Mouse (Mus musculus) adrenal gland, adult (tissue): ENCODE measurements around the gene Ffar3.

Source experiments
- DNase-seq, 2 experiments: peaks; one replicate each; pipeline ENCODE4 v3.0.0; 2022 to 2023; ENCODE audit warnings: low spot score in 1 of 2; ENCODE audit not compliant: inconsistent age in 2 of 2

The Ffar3 gene

DNA sequence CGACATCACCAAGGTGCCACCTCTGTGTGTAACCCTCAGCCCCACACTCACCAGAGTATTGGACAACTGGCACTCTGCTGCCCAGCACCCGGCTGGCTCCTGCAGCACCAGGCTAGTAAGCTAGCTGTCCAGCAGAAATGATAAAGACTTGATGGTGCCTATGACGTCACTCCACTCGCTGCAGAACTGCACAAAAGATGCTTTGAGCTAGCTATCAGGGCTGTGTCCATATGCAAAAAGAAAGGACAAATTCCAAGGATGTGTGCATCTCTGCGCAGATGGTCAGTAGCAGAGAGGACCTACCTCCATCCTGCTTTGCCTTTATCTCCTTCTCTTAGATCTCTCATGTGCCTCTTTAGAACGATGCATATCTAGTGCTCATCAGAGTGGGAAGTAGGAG, at the start of gene Ffar3:
TSS of gene Ffar3 (minus strand) at position 101 of the 400 bp plus-strand sequence.
- no peak for DNase-seq

- DNase-seq: peak in 1 of 2 experiments; percentile 71
These were observed 48.1 kb upstream of the Ffar3 start for GRCm38 (mm10) chr7:30904042-30904441.

- no peak for DNase-seq
These were observed 39.2 kb upstream of the Ffar3 start for GRCm38 (mm10) chr7:30895217-30895616.

GRCm38 (mm10) chr7:30892515-30892914, 36.5 kb upstream of the Ffar3 start:
- peak in 1 of 2 experiments; percentile 62 for DNase-seq

- no peak for DNase-seq
These were observed 35.8 kb upstream of the Ffar3 start for GRCm38 (mm10) chr7:30891746-30892145.

DNA sequence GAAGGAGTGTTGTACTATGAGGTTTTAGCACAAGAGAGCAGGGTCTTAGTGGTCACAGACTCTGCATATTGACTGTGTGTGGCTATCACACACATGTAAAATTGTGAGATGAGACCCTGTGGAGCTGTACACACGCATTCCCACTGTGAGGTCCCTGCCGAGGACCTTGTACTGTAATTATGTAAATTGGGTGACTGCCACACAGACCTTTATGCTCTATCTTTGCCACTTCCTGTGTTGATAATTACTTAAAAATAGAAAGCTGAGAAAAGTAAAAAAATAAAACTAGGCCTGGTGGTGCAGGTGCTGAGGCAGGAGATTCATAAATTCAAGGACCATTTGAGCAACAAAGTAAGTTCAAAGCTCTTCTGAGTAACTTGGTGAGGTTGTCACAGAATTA, 34.7 kb upstream of the Ffar3 start:
- DNase-seq: no peak

GRCm38 (mm10) chr7:30888786-30889185, 32.8 kb upstream of the Ffar3 start:
- no peak for DNase-seq

- peak in 1 of 2 experiments; percentile 45 for DNase-seq
These were observed 31.7 kb upstream of the Ffar3 start for GRCm38 (mm10) chr7:30887568-30888188.

DNA sequence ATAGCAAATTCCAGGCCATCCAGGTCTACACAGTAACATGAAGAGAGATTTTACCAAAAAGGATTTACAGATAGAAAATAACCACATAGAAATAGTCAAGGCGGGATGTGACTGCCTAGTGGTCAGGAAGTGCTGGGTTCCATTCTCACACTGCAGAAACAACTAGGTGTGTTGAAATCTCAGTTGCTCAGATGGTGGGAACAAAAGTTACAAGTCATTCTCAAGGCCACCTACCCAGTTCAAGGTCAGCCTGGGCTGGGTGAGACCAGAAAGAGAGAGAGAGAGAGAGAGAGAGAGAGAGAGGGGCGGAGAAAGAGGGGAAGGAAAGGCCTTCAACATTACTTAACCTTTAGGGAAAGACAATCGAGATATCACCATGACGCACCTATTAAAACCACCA, 30.9 kb upstream of the Ffar3 start:
- peak; percentile 44 to 61 for DNase-seq

DNA sequence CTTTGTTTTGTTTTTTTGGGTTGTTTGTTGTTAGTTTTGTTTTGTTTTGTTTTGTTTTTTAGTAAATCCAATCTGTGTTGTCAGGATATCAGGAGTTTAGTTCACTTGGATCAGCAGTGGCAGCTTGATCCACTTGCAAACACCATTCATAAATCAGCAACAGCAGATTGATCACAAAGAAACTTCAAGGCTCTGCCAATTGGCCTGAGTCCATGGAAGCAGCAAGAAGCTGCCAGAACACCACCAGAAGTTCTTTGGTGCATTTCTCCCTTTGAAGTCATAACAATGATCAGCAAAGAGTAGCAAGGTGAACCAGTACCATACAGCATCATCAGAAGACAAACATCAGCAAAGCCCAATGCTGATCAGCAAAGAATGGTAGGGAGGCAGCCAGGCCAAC, 28.1 kb upstream of the Ffar3 start:
- DNase-seq: peak; percentile 50 to 53

- peak in 1 of 2 experiments; percentile 34 for DNase-seq
These were observed 25.4 kb upstream of the Ffar3 start for GRCm38 (mm10) chr7:30881367-30881766.

DNA sequence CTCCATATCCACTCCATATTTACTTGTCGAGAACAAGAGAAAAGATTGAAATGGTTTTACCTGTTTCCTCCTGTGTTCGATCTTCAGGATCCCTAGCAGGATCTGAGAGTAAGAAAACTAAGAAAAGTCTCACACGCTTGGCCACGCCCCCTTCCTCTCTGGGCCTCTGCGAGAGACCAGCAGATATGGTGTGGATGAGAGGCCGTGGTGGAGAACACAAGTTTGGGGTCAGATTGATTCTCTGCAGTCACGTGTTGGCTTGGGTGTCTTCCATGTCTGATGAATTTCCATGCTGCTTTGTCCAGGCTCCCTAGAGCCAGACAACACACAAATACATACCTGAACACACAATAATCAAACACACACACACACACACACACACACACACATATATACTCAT, 24.2 kb upstream of the Ffar3 start, which contains the start of gene Cd22:
TSS of gene Cd22 (minus strand) at position 167 of the 400 bp plus-strand sequence.
- DNase-seq: no peak

DNA sequence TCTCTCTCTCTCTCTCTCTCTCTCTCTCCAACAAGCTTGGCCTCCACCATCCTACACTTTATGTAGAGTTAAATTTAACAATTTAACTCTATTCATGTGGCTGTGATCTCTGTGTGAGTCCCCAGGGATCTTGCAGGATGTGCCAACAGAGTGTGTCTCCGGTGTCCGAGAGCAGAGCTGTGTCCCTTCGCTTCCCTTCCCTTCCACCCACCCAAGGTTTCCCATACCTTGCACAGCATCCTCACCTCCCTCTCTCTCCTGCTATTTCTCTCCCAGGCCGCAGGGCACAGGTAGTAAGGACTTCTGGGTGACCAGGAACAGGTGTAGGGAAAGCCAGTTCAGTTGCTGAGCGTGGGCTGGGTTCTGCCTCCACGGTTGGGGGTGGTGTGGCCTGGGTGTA, 23.0 kb upstream of the Ffar3 start:
- DNase-seq: no peak

DNA sequence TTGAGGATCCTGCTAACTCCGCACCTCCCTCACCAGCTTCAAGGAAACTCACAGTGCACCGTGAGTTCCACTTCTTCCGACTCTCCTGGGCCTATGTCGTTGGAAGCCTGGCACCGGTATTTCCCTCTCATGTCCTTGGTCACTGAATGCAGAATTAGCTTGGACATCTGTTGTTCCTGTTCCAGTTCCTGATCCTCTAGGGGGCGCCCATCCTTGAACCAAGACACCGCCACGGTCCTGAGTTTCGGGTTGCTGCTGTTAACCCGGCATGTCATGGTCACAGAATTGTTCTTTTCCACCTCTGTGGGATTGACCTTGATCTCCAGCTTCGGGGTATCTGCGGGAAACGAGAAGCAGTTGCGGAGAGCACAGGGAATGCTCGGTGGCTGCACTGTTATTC, 17.1 kb upstream of the Ffar3 start:
- DNase-seq: peak; percentile 77 to 91

- no peak for DNase-seq
These were observed 7.4 kb upstream of the Ffar3 start for GRCm38 (mm10) chr7:30863386-30863785.

- DNase-seq: no peak
These were observed 5.5 kb upstream of the Ffar3 start, which contains the start of gene Ffar1 for GRCm38 (mm10) chr7:30861464-30861863. Gene Ffar1, minus strand, starts transcription at chr7:30861564.

DNA sequence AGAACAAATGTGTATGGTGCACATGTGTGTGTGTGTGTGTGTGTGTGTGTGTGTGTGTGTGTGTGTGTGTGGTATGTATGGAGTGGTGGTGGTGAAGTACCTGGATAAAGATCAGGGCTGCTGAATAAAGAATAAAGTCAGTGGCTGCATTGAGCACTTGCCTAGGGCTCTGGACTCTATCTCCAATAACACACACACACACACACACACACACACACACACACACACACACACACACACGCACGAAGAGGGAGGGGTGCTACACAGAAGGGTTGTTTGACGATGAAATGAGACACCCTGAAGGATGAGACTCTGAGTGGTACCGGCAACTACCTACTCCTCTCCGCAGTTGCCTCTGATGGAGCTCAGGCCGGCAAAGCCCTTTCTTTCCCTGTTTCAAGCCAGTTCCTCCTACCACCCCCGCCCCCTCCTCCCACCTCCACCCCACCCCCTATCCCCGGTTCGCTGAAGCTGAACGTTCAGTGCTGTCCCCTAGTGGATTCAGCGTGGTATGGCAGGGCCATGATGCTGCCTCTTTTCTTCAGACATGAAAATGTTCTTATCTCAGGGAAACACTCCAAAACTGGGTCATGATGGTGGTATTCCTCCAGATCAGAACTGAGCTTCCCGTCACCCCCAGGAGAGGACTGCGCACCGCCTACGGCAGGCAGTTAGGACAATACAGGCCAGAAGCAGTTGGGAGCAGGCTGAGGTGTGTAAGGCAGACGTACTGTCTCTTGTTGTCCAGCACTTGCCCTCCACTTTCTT, 3.8 kb upstream of the Ffar3 start:
- DNase-seq: peak; percentile 39 to 80

DNA sequence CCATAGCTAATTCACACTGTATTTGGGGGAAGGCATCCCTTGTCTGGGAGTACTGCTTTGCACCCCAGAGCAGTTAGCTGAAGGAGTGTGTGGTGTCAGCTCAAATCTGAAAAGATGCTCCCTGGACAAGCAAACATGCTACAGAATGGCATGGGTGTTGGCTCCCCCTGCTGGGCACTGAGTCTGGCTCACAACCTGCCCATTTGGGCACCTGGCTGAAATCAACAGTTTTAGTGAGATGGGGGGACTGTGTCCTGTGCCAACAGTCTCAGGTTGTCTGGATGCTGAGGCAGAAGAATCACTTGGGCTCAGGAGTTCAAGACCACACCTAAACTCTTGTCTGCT, 3.3 kb upstream of the Ffar3 start:
- peak; percentile 72 to 92 for DNase-seq

GRCm38 (mm10) chr7:30857746-30858145, 1.8 kb upstream of the Ffar3 start:
- DNase-seq: no peak

GRCm38 (mm10) chr7:30851421-30851820, 4.6 kb downstream of the Ffar3 start:
- DNase-seq: no peak

- peak in 1 of 2 experiments; percentile 60 for DNase-seq
These were observed 8.0 kb downstream of the Ffar3 start for GRCm38 (mm10) chr7:30847934-30848333.

DNA sequence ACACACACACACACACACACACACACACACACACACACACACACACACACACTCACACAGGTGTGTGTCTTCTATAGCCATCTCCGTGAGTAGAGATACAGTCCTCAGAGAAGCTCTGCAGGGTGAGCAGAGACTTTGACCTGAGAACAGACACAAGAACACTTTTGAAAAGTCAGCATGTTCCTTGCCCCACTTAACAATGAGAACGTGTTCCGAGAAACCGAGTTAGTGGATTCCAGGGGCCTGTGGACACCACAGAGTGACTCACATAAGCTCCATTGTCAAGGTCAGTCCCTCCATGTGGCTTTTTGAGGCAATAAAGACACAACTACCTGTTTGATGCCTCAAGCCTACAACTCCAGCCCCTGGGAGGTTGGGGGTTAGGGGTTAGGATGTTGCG, 8.6 kb downstream of the Ffar3 start:
- peak; percentile 64 to 82 for DNase-seq
